Mouse (Mus musculus): ENCODE data around the gene Setd3. TPM values are rescaled to one million over a fixed set of nuclear protein-coding genes. Genes with fewer than 3 reads are reported as not detected.

Setd3 gene
- total and polyA plus RNA-seq, 3 experiments, result 25.0 to 99.8 (median 84.6) TPM

DNA sequence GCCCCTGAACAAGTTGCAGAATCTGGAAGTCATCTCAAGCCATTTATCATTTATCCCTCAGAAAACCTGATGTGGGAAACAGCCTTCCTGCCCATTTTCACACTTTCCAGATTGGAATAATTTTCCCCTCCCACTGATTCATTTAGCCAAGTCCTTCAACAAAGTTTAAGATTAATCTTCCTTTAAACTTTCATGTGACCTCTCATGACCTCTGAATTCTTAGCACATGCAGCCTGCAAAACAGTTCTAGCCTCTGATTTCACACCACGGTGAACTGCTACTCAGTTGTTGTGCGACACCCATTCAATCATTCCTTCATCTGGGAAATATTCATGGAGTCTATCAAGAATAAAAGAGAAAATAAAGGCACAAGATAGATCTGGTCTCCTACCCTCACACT lies 45.9 kb downstream of the Setd3 start:
- TF ChIP-seq POLR2A (IDR thresholded peaks at IDR 0.05; ENCODE audit: insufficient read depth, low read depth, low read length) (no peak), CTCF (IDR thresholded peaks at IDR 0.05) (no peak), EP300 (IDR thresholded peaks at IDR 0.05; ENCODE audit: insufficient read depth, low read depth, low read length) (no peak)
- 69% methylated on average over 2 of the region's 2 CpGs for WGBS
- H3K9ac ChIP-seq (ENCODE audit: low read depth, low read length), result no peak overlapping the region
- no peaks in the 10 kb centered on the region for H3K79me2 ChIP-seq (replicated peaks; ENCODE audit: control insufficient read depth, insufficient read depth, low read length)
- intact Hi-C loops (cut with DNase I), result no loop called here
- H3K36me3 ChIP-seq (ENCODE audit: control insufficient read depth, insufficient read depth, low read length), result peaks cover 3% of the 10 kb centered on the region; the same call in 1 of the 2 replicates
- H3K27ac ChIP-seq, result no peak overlapping the region
- H3K27me3 ChIP-seq (ENCODE audit: control insufficient read depth, insufficient read depth, low read length), result no peaks in the 10 kb centered on the region
- no peak overlapping the region for H3K4me3 ChIP-seq
- DNase-seq, result no peak
- peaks cover 2% of the 10 kb centered on the region; the same call in 1 of the 2 replicates for H3K4me1 ChIP-seq (ENCODE audit: control insufficient read depth, insufficient read depth, low read length)

GRCm38 (mm10) chr12:108132450-108133070 lies 46.6 kb downstream of the Setd3 start:
- peaks cover 2% of the 10 kb centered on the region for H3K4me1 ChIP-seq (ENCODE audit: control insufficient read depth, insufficient read depth, low read length)
- TF ChIP-seq POLR2A (IDR thresholded peaks at IDR 0.05; ENCODE audit: insufficient read depth, low read depth, low read length) (no peak), CTCF (IDR thresholded peaks at IDR 0.05) (no peak), EP300 (IDR thresholded peaks at IDR 0.05; ENCODE audit: insufficient read depth, low read depth, low read length) (no peak)
- no peak overlapping the region for H3K4me3 ChIP-seq
- intact Hi-C loops (cut with DNase I), result no loop called here
- 80% methylated on average over 8 of the region's 8 CpGs for WGBS
- no peaks in the 10 kb centered on the region for H3K27me3 ChIP-seq (ENCODE audit: control insufficient read depth, insufficient read depth, low read length)
- no peaks in the 10 kb centered on the region for H3K79me2 ChIP-seq (replicated peaks; ENCODE audit: control insufficient read depth, insufficient read depth, low read length)
- H3K27ac ChIP-seq, result no peak overlapping the region
- DNase-seq, result no peak
- H3K36me3 ChIP-seq (ENCODE audit: control insufficient read depth, insufficient read depth, low read length), result peaks cover 3% of the 10 kb centered on the region; the same call in 1 of the 2 replicates
- no peak overlapping the region for H3K9ac ChIP-seq (ENCODE audit: low read depth, low read length)

- peaks cover 3% of the 10 kb centered on the region for H3K36me3 ChIP-seq (ENCODE audit: control insufficient read depth, insufficient read depth, low read length)
- intact Hi-C loops (cut with DNase I), result loop anchor here (1.0 kb wide), 1 partner anchor 80 kb away; no protein-coding TSS in a partner anchor
- no peaks in the 10 kb centered on the region for H3K79me2 ChIP-seq (replicated peaks; ENCODE audit: control insufficient read depth, insufficient read depth, low read length)
- no peaks in the 10 kb centered on the region; the same call in 1 of the 2 replicates for H3K4me1 ChIP-seq (ENCODE audit: control insufficient read depth, insufficient read depth, low read length)
- H3K27ac ChIP-seq, result no peak overlapping the region
- 11% methylated on average over 2 of the region's 2 CpGs for WGBS
- H3K27me3 ChIP-seq (ENCODE audit: control insufficient read depth, insufficient read depth, low read length), result no peaks in the 10 kb centered on the region
- H3K4me3 ChIP-seq, result no peak overlapping the region
- peak; percentile 50 to 62 for DNase-seq
- TF ChIP-seq CTCF (IDR thresholded peaks at IDR 0.05) (peak; percentile 95), POLR2A (IDR thresholded peaks at IDR 0.05; ENCODE audit: insufficient read depth, low read depth, low read length) (no peak)
- no peak overlapping the region for H3K9ac ChIP-seq (ENCODE audit: low read depth, low read length)
These were observed 57.8 kb downstream of the Setd3 start for GRCm38 (mm10) chr12:108121288-108121687.

DNA sequence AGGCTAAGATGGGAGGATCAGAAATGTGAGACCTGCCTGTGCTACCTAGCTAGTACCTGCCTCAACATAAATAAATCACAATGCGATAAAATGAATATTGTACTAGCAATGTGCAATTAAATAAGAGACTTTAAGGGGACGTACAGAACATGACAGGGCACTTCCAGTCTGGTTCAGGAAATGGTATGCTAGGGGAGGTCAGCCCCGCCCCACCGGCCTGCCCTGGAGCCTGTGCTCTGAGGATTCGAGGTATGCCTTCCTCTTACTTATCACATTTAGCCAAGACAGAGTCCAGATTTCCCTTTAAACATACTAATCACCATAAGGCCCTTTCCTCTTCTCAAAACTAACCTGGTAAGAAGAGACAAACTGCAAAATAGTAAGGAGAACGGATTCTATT lies 58.7 kb downstream of the Setd3 start:
- no peak for TF ChIP-seq POLR2A (IDR thresholded peaks at IDR 0.05; ENCODE audit: insufficient read depth, low read depth, low read length)
- TF ChIP-seq CTCF (IDR thresholded peaks at IDR 0.05), result no peak
- TF ChIP-seq EP300 (IDR thresholded peaks at IDR 0.05; ENCODE audit: insufficient read depth, low read depth, low read length), result no peak
- no peaks in the 10 kb centered on the region for H3K27me3 ChIP-seq (ENCODE audit: control insufficient read depth, insufficient read depth, low read length)
- H3K4me3 ChIP-seq, result no peak overlapping the region
- no peaks in the 10 kb centered on the region; the same call in 1 of the 2 replicates for H3K4me1 ChIP-seq (ENCODE audit: control insufficient read depth, insufficient read depth, low read length)
- H3K36me3 ChIP-seq (ENCODE audit: control insufficient read depth, insufficient read depth, low read length), result peaks cover 3% of the 10 kb centered on the region
- no peak overlapping the region for H3K9ac ChIP-seq (ENCODE audit: low read depth, low read length)
- DNase-seq, result no peak
- H3K79me2 ChIP-seq (replicated peaks; ENCODE audit: control insufficient read depth, insufficient read depth, low read length), result no peaks in the 10 kb centered on the region
- H3K27ac ChIP-seq, result no peak overlapping the region
- intact Hi-C loops (cut with DNase I), result no loop called here
- WGBS, result 75% methylated on average over 6 of the region's 6 CpGs

GRCm38 (mm10) chr12:108119930-108120329 lies 59.2 kb downstream of the Setd3 start:
- H3K27ac ChIP-seq, result no peak overlapping the region
- peaks cover 3% of the 10 kb centered on the region for H3K36me3 ChIP-seq (ENCODE audit: control insufficient read depth, insufficient read depth, low read length)
- intact Hi-C loops (cut with DNase I), result no loop called here
- H3K27me3 ChIP-seq (ENCODE audit: control insufficient read depth, insufficient read depth, low read length), result no peaks in the 10 kb centered on the region
- WGBS, result 89% methylated on average over 9 of the region's 9 CpGs
- H3K4me1 ChIP-seq (ENCODE audit: control insufficient read depth, insufficient read depth, low read length), result no peaks in the 10 kb centered on the region; the same call in 1 of the 2 replicates
- no peak for TF ChIP-seq CTCF (IDR thresholded peaks at IDR 0.05)
- TF ChIP-seq EP300 (IDR thresholded peaks at IDR 0.05; ENCODE audit: insufficient read depth, low read depth, low read length), result no peak
- no peak for DNase-seq
- H3K9ac ChIP-seq (ENCODE audit: low read depth, low read length), result no peak overlapping the region
- H3K79me2 ChIP-seq (replicated peaks; ENCODE audit: control insufficient read depth, insufficient read depth, low read length), result no peaks in the 10 kb centered on the region
- no peak overlapping the region for H3K4me3 ChIP-seq

GRCm38 (mm10) chr12:108118902-108119531 lies 60.1 kb downstream of the Setd3 start:
- DNase-seq, result no peak
- no peak overlapping the region for H3K9ac ChIP-seq (ENCODE audit: low read depth, low read length)

More at GRCm38 (mm10) chr12:108118902-108119531, 60.1 kb downstream of the Setd3 start:
- H3K4me3 ChIP-seq, result no peak overlapping the region
- no peaks in the 10 kb centered on the region; the same call in 1 of the 2 replicates for H3K4me1 ChIP-seq (ENCODE audit: control insufficient read depth, insufficient read depth, low read length)
- WGBS, result 60% methylated on average over 19 of the region's 19 CpGs
- intact Hi-C loops (cut with DNase I), result no loop called here
- TF ChIP-seq EP300 (IDR thresholded peaks at IDR 0.05; ENCODE audit: insufficient read depth, low read depth, low read length) (no peak), CTCF (IDR thresholded peaks at IDR 0.05) (peak; percentile 22; the same call in 1 of the 2 replicates), POLR2A (IDR thresholded peaks at IDR 0.05; ENCODE audit: insufficient read depth, low read depth, low read length) (no peak)
- H3K27ac ChIP-seq, result no peak overlapping the region
- H3K79me2 ChIP-seq (replicated peaks; ENCODE audit: control insufficient read depth, insufficient read depth, low read length), result no peaks in the 10 kb centered on the region
- H3K36me3 ChIP-seq (ENCODE audit: control insufficient read depth, insufficient read depth, low read length), result peaks cover 3% of the 10 kb centered on the region
- no peaks in the 10 kb centered on the region for H3K27me3 ChIP-seq (ENCODE audit: control insufficient read depth, insufficient read depth, low read length)

All from heart, adult 2 months (tissue).